Comparison of ENCODE assay signal across 12 mouse cellular contexts in genomic region chr4:149732313-149732712, GRCm38 (mm10). TPM values are rescaled to one million over a fixed set of nuclear protein-coding genes. Genes with fewer than 3 reads are reported as not detected.
DNase-seq lines count a peak whose midpoint lies in the region; ATAC-seq and TF ChIP-seq lines count a peak whose summit lies in the region.
"Had no signal": no experiment of that assay in that cellular context is flagged by ENCODE, and none has a peak within 500 bp of the region (broad histone marks: within the 10 kb centered on the region; RNA-seq: fewer than 3 reads in every experiment).

No protein-coding gene starts in this region.

- H3K4me1 ChIP-seq in forebrain, embryonic 15.5 days: peaks cover 50% of the 10 kb centered on the region
- H3K4me1 ChIP-seq in forebrain, postnatal 0 days (ENCODE audit: insufficient read depth): peaks cover 26% of the 10 kb centered on the region
- peaks cover 34% of the 10 kb centered on the region for H3K4me1 ChIP-seq in intestine, embryonic 14.5 days (replicated peaks; ENCODE audit: control insufficient read depth, insufficient read depth, low read length)
- peaks cover 54% of the 10 kb centered on the region for H3K4me1 ChIP-seq in intestine, embryonic 15.5 days (replicated peaks)
- peaks cover 73% of the 10 kb centered on the region for H3K4me1 ChIP-seq in neural tube, embryonic 13.5 days (replicated peaks)

- H3K27ac ChIP-seq in forebrain, embryonic 15.5 days (replicated peaks): peak overlapping the region; percentile 70
- no peak overlapping the region for H3K27ac ChIP-seq in forebrain, postnatal 0 days (ENCODE audit: low read depth, low read length)
- H3K27ac ChIP-seq in intestine, embryonic 14.5 days (ENCODE audit: low read depth): peak overlapping the region; percentile 11; the same call in 1 of the 2 replicates
- H3K27ac ChIP-seq in intestine, embryonic 15.5 days: no peak overlapping the region
- peak overlapping the region; percentile 83; the same call in 1 of the 2 replicates for H3K27ac ChIP-seq in neural tube, embryonic 13.5 days (replicated peaks)

- no peak for DNase-seq in forebrain, postnatal 0 days
- no peak for DNase-seq in intestine, embryonic 14.5 days (ENCODE audit: low spot score)
- DNase-seq in neural tube, embryonic 10.5 days (ENCODE audit: extremely low spot score, low spot score): no peak
- no peak for DNase-seq in urinary bladder, postnatal 4 days (ENCODE audit: low spot score in 2 of 2)
- DNase-seq: gastrocnemius, postnatal 14 days; lung, postnatal 14 days had no signal

- H3K4me2 ChIP-seq in forebrain, embryonic 15.5 days (replicated peaks): no peak overlapping the region
- H3K4me2 ChIP-seq in forebrain, postnatal 0 days (ENCODE audit: low read depth): no peak overlapping the region
- H3K4me2 ChIP-seq in intestine, embryonic 14.5 days (ENCODE audit: low read length): no peak overlapping the region
- H3K4me2 ChIP-seq in intestine, embryonic 15.5 days (replicated peaks): no peak overlapping the region
- H3K4me2 ChIP-seq in neural tube, embryonic 13.5 days: no peak overlapping the region
- H3K4me2 ChIP-seq: midbrain, embryonic 11.5 days; neural tube, embryonic 12.5 days had no signal

- H3K4me3 ChIP-seq in forebrain, embryonic 15.5 days: no peak overlapping the region
- H3K4me3 ChIP-seq in forebrain, postnatal 0 days (ENCODE audit: low read depth, low read length): no peak overlapping the region
- no peak overlapping the region for H3K4me3 ChIP-seq in intestine, embryonic 14.5 days (ENCODE audit: low read depth, low read length)
- no peak overlapping the region for H3K4me3 ChIP-seq in intestine, embryonic 15.5 days (replicated peaks)
- H3K4me3 ChIP-seq in neural tube, embryonic 13.5 days: no peak overlapping the region
- H3K4me3 ChIP-seq: neural tube, embryonic 12.5 days had no signal

- no peaks in the 10 kb centered on the region for H3K9me3 ChIP-seq in forebrain, embryonic 15.5 days
- no peaks in the 10 kb centered on the region for H3K9me3 ChIP-seq in forebrain, postnatal 0 days (ENCODE audit: low read length)
- H3K9me3 ChIP-seq in intestine, embryonic 14.5 days (ENCODE audit: control insufficient read depth, low read length): no peaks in the 10 kb centered on the region
- no peaks in the 10 kb centered on the region for H3K9me3 ChIP-seq in intestine, embryonic 15.5 days
- no peaks in the 10 kb centered on the region for H3K9me3 ChIP-seq in neural tube, embryonic 13.5 days
- H3K9me3 ChIP-seq: neural tube, embryonic 12.5 days had no signal

- peaks cover 28% of the 10 kb centered on the region for H3K36me3 ChIP-seq in forebrain, embryonic 15.5 days
- peaks cover 35% of the 10 kb centered on the region for H3K36me3 ChIP-seq in forebrain, postnatal 0 days (ENCODE audit: insufficient read depth)
- H3K36me3 ChIP-seq in intestine, embryonic 14.5 days (ENCODE audit: control insufficient read depth, insufficient read depth, low read length): peaks cover 46% of the 10 kb centered on the region
- H3K36me3 ChIP-seq in intestine, embryonic 15.5 days: peaks cover 23% of the 10 kb centered on the region
- H3K36me3 ChIP-seq in neural tube, embryonic 13.5 days: peaks cover 43% of the 10 kb centered on the region

- no peaks in the 10 kb centered on the region for H3K27me3 ChIP-seq in forebrain, embryonic 15.5 days
- H3K27me3 ChIP-seq in forebrain, postnatal 0 days (ENCODE audit: insufficient read depth, low read length): no peaks in the 10 kb centered on the region
- no peaks in the 10 kb centered on the region for H3K27me3 ChIP-seq in intestine, embryonic 14.5 days (replicated peaks; ENCODE audit: control insufficient read depth, insufficient read depth, low read length)
- H3K27me3 ChIP-seq in intestine, embryonic 15.5 days (replicated peaks): no peaks in the 10 kb centered on the region
- H3K27me3 ChIP-seq in neural tube, embryonic 13.5 days: no peaks in the 10 kb centered on the region
- H3K27me3 ChIP-seq: neural tube, embryonic 12.5 days; Patski had no signal

- no peak for ATAC-seq in forebrain, embryonic 15.5 days (replicated peaks)
- no peak for ATAC-seq in forebrain, postnatal 0 days
- ATAC-seq in intestine, embryonic 14.5 days (replicated peaks; ENCODE audit: low FRiP score, low TSS enrichment, low read depth): no peak
- ATAC-seq in intestine, embryonic 15.5 days: no peak
- no peak for ATAC-seq in neural tube, embryonic 13.5 days (ENCODE audit: low read depth)
- ATAC-seq: Patski had no signal

- no peak for TF ChIP-seq CTCF in forebrain, postnatal 0 days (IDR thresholded peaks at IDR 0.05; ENCODE audit: low read depth)

- WGBS in forebrain, embryonic 15.5 days: 84% methylated on average over 3 of the region's 3 CpGs
- 85% methylated on average over 3 of the region's 3 CpGs for WGBS in forebrain, postnatal 0 days
- WGBS in intestine, embryonic 14.5 days: 90% methylated on average over 3 of the region's 3 CpGs
- 86% methylated on average over 3 of the region's 3 CpGs for WGBS in intestine, embryonic 15.5 days
- WGBS in neural tube, embryonic 13.5 days: 81% methylated on average over 3 of the region's 3 CpGs

- no peak overlapping the region for H3K9ac ChIP-seq in forebrain, embryonic 15.5 days (replicated peaks)
- H3K9ac ChIP-seq in forebrain, postnatal 0 days: no peak overlapping the region
- H3K9ac ChIP-seq in intestine, embryonic 14.5 days (ENCODE audit: low read length): no peak overlapping the region
- no peak overlapping the region for H3K9ac ChIP-seq in intestine, embryonic 15.5 days
- no peak overlapping the region for H3K9ac ChIP-seq in neural tube, embryonic 13.5 days
- H3K9ac ChIP-seq: neural tube, embryonic 12.5 days had no signal

RNA-seq across cellular contexts. Expression of gene Tmem201, which starts 5.5 kb away (rescaled TPM):
- 39.8 and 40.8 TPM in 2 replicates for polyA plus RNA-seq in forebrain, embryonic 15.5 days (2015; fragmentation: Nextera tagmentation; extraction: Ambion mirVana)
- total RNA-seq in forebrain, postnatal 0 days (2014; rRNA removed): 38.6 and 50.7 TPM in 2 replicates
- 31.9 and 39.6 TPM in 2 replicates for polyA plus RNA-seq in forebrain, postnatal 0 days (2015; fragmentation: Nextera tagmentation; extraction: Ambion mirVana)
- polyA plus RNA-seq in intestine, embryonic 14.5 days (2014; fragmentation: Nextera tagmentation; extraction: Ambion mirVana): 22.2 and 22.9 TPM in 2 replicates
- 23.3 and 24.7 TPM in 2 replicates for polyA plus RNA-seq in intestine, embryonic 15.5 days (2015; fragmentation: Nextera tagmentation; extraction: Ambion mirVana)
- 41.1 and 41.4 TPM in 2 replicates for polyA plus RNA-seq in neural tube, embryonic 13.5 days (2015; fragmentation: Nextera tagmentation; extraction: Ambion mirVana)

RNA-seq across cellular contexts. Expression of gene Pik3cd, which starts 29.9 kb away (rescaled TPM):
- 16.5 and 18.2 TPM in 2 replicates for polyA plus RNA-seq in forebrain, embryonic 15.5 days (2015; fragmentation: Nextera tagmentation; extraction: Ambion mirVana)
- 17.0 and 21.8 TPM in 2 replicates for total RNA-seq in forebrain, postnatal 0 days (2014; rRNA removed)
- 11.3 and 11.7 TPM in 2 replicates for polyA plus RNA-seq in forebrain, postnatal 0 days (2015; fragmentation: Nextera tagmentation; extraction: Ambion mirVana)
- 5.2 and 5.8 TPM in 2 replicates for polyA plus RNA-seq in intestine, embryonic 14.5 days (2014; fragmentation: Nextera tagmentation; extraction: Ambion mirVana)
- 4.6 and 4.8 TPM in 2 replicates for polyA plus RNA-seq in intestine, embryonic 15.5 days (2015; fragmentation: Nextera tagmentation; extraction: Ambion mirVana)
- 17.8 and 20.0 TPM in 2 replicates for polyA plus RNA-seq in neural tube, embryonic 13.5 days (2015; fragmentation: Nextera tagmentation; extraction: Ambion mirVana)

RNA-seq across cellular contexts. Expression of gene Slc25a33, which starts 41.8 kb away (rescaled TPM):
- 21.8 and 22.6 TPM in 2 replicates for polyA plus RNA-seq in forebrain, embryonic 15.5 days (2015; fragmentation: Nextera tagmentation; extraction: Ambion mirVana)
- 12.5 and 18.6 TPM in 2 replicates for total RNA-seq in forebrain, postnatal 0 days (2014; rRNA removed)
- polyA plus RNA-seq in forebrain, postnatal 0 days (2015; fragmentation: Nextera tagmentation; extraction: Ambion mirVana): 26.5 and 29.7 TPM in 2 replicates
- 11.6 and 12.8 TPM in 2 replicates for polyA plus RNA-seq in intestine, embryonic 14.5 days (2014; fragmentation: Nextera tagmentation; extraction: Ambion mirVana)
- 9.5 and 10.3 TPM in 2 replicates for polyA plus RNA-seq in intestine, embryonic 15.5 days (2015; fragmentation: Nextera tagmentation; extraction: Ambion mirVana)
- 31.8 and 32.7 TPM in 2 replicates for polyA plus RNA-seq in neural tube, embryonic 13.5 days (2015; fragmentation: Nextera tagmentation; extraction: Ambion mirVana)

Comparison
In these comparisons a context has a peak if more than half of its experiments do, and no peak if none do; other contexts are left out.
1. H3K27ac ChIP-seq: peak in forebrain, embryonic 15.5 days (single experiment), intestine, embryonic 14.5 days (single experiment) and neural tube, embryonic 13.5 days (single experiment); none in forebrain, postnatal 0 days (single experiment) and intestine, embryonic 15.5 days (single experiment).